Mouse (Mus musculus) left cerebral cortex, postnatal 36 days (tissue): ENCODE measurements at regions not wholly inside any gene's neighbourhood (a gene's known extent, or its start where the extent isn't known, plus 50 kb on each side); places are given as distances from the start of the nearest gene placed in this dataset.

Source experiments
- DNase-seq, 2 experiments: peaks; one replicate each; pipeline ENCODE4 v3.0.0; 2021 to 2022; ENCODE audit warnings: low spot score in 2 of 2, mixed read lengths in 1 of 2
- intact Hi-C: fragments of 180-260 bp; cut with DNase I; formaldehyde crosslinking; loops from one replicate; pipeline ENCODE4 v1.15.1; 2025

DNA sequence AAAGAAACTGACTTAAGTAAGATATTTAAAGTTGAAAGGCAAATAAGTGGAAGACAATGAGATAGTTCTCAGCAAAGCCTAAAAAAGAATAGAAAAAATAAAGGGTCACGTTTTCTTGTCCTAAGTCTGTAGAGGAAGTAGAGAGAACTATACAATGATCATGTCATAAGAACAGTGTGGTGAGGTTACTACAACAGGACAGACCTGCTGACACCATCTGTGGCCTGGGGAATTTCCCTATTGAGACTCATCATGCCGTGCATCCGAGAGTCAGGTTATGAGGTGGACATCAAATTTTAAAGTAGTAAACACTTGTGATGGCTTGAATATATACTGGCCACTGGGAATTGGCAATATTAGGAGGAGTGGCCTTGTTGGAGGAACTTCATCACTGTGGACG lies 522.1 kb downstream of the Arl4a start:
- intact Hi-C loops: no loop called here
- DNase-seq: no peak

DNA sequence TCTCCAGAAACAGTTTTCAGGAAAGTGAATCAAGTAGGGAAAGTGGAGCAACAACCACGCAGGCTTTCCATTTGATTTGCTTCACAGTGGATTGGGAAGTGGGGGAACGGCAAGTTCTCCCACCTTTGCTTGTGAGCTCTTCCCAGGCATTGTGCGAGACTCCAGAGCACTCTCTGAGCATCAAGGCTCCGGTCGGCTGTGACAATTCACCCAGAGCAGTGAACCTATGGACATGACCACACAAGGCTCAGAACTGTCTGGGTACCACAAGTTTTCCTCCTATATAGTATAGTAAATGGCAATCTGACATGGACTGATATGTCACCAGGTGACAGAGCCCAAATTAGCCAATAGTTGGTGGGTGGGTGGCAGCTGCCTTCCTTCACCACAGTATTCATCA lies 527.0 kb downstream of the Arl4a start:
- DNase-seq: no peak
- intact Hi-C loops: loop anchor here (2.0 to 5.0 kb wide), 3 partner anchors 221 to 562 kb away; no protein-coding TSS in a partner anchor

DNA sequence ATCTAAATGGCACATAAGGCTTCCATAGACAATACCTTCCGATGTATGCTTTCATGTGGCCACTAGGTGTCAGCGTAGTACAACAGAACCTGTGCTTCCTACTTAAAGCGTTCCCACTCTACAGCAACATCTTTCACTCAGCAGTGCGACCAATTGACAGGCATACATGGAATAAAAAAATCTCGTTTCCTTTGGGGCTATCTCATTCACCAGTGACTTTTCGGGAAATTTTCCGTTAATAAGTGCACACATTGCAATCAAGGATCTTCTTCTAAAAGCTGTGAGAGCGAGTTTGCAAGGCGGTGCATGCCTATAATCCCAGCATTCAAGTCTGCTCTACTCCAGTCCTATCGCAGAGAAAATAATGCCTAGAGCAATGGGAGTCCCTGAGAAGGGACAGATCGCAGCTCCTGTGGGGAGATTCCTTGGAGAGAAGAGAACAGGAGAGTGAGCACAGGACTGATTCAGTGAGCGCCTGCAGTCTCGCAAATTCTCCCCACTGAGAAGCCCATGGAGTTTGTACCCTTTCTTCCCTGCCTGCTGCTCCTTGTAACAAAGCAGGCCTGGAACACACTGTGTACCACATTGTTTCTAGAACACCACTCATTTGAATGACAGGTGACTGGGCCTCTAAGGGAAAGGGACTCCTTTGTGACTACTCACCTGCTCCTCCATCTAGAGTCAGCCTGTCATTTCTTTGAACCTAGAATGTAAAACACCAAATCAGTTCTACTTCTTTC lies 527.6 kb downstream of the Arl4a start:
- peak; percentile 56 to 72 for DNase-seq
- intact Hi-C loops: loop anchor here (2.0 to 5.0 kb wide), 3 partner anchors 222 to 563 kb away; no protein-coding TSS in a partner anchor

DNA sequence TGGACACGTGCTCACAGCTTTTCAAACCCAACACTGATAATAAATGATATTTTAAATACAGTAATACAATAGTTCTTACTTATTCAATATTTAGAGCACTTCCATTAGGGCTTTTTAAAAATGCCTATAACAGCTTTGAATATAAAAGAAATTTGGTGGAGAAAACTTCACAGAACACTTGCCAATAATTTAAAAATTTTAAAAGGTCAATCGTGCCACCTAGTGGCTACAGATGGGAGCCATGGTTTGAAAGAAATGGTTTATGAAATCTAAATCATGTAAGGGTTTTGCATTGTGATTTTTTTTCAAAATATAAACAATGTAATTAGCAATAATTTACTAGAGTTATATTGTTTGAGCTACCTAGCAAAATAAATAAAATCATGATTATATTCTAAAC lies 541.6 kb downstream of the Arl4a start:
- intact Hi-C loops: loop anchor here (10.0 kb wide), 2 partner anchors 421 to 1721 kb away; no protein-coding TSS in a partner anchor

DNA sequence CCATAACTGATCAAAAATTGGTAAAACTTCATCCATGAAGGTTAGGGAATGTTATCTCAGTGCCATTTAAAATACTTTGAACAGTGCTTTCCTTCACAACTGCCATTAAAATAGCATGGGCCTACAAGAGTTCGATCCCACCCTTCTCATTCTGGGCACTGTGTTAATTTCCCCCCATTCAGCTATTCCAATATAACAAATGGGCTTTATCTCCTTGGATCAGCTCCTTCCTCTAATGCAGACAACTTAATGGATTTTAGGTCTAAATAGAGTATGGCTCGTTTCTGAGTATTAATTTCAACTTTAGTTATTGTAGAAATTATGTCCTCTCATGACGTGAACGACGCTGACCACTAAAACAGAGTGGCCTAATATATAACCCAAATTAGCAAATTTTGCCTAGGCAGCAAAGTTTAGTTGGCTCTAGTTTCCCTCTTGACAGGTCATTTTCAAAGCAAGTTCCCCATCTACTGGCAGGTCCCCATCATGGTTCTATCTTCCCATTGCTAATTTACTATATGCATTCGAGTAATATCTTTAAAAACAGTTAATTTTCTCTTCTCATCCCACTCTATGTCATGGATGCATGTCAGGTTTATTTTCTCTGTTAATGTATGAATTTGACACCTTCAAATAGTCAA lies 544.1 kb downstream of the Arl4a start:
- intact Hi-C loops: loop anchor here (2.0 to 10.0 kb wide), 5 partner anchors 419 to 1719 kb away; partner anchors contain the start of gene Etv1
- no peak for DNase-seq

More for the DNA sequence above, 541.6 kb downstream of the Arl4a start:
- DNase-seq: no peak

DNA sequence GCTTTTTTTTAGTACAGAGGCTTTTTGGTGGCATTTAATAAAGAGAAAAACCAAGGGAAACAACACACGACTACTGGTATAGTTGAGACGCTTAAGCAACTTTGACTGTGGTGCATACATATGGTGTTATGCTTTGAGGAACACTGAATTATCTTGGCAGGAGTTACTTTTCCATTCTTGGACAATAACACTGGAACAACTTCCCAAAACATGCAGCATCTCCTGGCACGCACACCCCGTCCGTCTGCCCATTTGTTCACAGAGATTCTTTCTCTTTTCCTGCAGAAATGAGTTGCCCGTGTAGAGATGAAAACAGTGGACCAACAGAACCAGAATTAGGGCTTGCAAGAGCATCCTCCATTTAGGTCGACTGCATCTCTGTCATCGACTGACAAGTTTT lies 544.7 kb downstream of the Arl4a start:
- DNase-seq: peak; percentile 32 to 46
- intact Hi-C loops: loop anchor here (10.0 kb wide), 2 partner anchors 418 to 1718 kb away; no protein-coding TSS in a partner anchor

DNA sequence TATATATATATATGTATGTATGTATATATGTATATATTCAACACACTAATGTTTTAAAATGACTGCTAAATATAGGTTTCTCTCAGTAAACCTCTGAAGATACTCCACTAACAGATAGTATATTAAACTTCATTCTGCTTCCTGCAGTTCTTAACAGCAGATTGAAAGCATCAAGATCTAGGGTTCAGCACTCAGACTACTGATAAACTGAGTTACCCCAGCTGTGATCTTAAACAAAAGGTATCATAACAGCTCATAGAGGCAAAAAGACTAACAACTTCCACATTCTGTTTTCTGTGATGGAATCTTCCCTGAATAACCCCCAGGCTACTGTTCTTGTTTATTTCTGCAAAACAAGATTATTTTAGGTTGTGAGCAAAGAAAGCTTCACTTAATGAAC lies 564.8 kb downstream of the Arl4a start:
- intact Hi-C loops: no loop called here
- no peak for DNase-seq
